Mouse (Mus musculus): ENCODE data around the gene Naa38. TPM values are rescaled to one million over a fixed set of nuclear protein-coding genes. Genes with fewer than 3 reads are reported as not detected.
A peak's percentile ranks its signal among the peaks of the same experiment; 100 is the strongest.
"Not testable (repeated sequence)": the region's sequence is repeated elsewhere in the genome, so short reads cannot be mapped to it uniquely, and the experiment has no call there.

The Naa38 gene
- total RNA-seq (2021), result 10 to 100 TPM; 79.5 to 87.9 TPM
- long read RNA-seq, experiment 1, transcript Naa38-204 (3 exons, 671 nt), result major isoform, 22 of 27 reads
- long read RNA-seq, experiment 1, partial matches to known transcripts, result 1 of 27 reads
- long read RNA-seq, experiment 1, other reads (novel, unspliced or antisense), result 0 of 27 reads
- long read RNA-seq, experiment 2, transcript Naa38-204 (3 exons, 671 nt), result major isoform, 43 of 50 reads
- long read RNA-seq, experiment 2, transcript Naa38-202 (2 exons, 404 nt), result minor isoform, 5 of 50 reads
- long read RNA-seq, experiment 2, partial matches to known transcripts, result 0 of 50 reads
- long read RNA-seq, experiment 2, other reads (novel, unspliced or antisense), result 2 of 50 reads

GRCm38 (mm10) chr11:69395235-69395633 lies at the start of gene Naa38, which contains the start of gene Cyb5d1:
Gene Naa38 (plus strand): TSS chr11:69395487.
Gene Cyb5d1 (minus strand): TSS chr11:69395631.
- intact Hi-C loops (cut with DNase I; ENCODE audit: low total_unique reads), result not testable (repeated sequence)
- peak; percentile 87 for DNase-seq

- intact Hi-C loops (cut with DNase I; ENCODE audit: low total_unique reads), result no loop called here
- DNase-seq, result no peak
Measured at GRCm38 (mm10) chr11:69346441-69346840, 48.8 kb upstream of the Naa38 start.

- intact Hi-C loops (cut with DNase I; ENCODE audit: low total_unique reads), result no loop called here
- DNase-seq, result no peak
Measured at GRCm38 (mm10) chr11:69356544-69356943, 38.7 kb upstream of the Naa38 start.

- intact Hi-C loops (cut with DNase I; ENCODE audit: low total_unique reads), result no loop called here
- peak; percentile 49 for DNase-seq
Measured at GRCm38 (mm10) chr11:69357690-69358089, 37.6 kb upstream of the Naa38 start.

- intact Hi-C loops (cut with DNase I; ENCODE audit: low total_unique reads), result no loop called here
- no peak for DNase-seq
Measured at GRCm38 (mm10) chr11:69362021-69362420, 33.3 kb upstream of the Naa38 start.

- intact Hi-C loops (cut with DNase I; ENCODE audit: low total_unique reads), result no loop called here
- DNase-seq, result no peak
Measured at GRCm38 (mm10) chr11:69362479-69362878, 32.8 kb upstream of the Naa38 start.

- no peak for DNase-seq
- intact Hi-C loops (cut with DNase I; ENCODE audit: low total_unique reads), result no loop called here
Measured at GRCm38 (mm10) chr11:69364376-69364775, 30.9 kb upstream of the Naa38 start.

- intact Hi-C loops (cut with DNase I; ENCODE audit: low total_unique reads), result no loop called here
- DNase-seq, result peak; percentile 98
Measured at GRCm38 (mm10) chr11:69364910-69365309, 30.4 kb upstream of the Naa38 start.

- peak; percentile 56 for DNase-seq
- intact Hi-C loops (cut with DNase I; ENCODE audit: low total_unique reads), result no loop called here
Measured at GRCm38 (mm10) chr11:69365722-69366121, 29.6 kb upstream of the Naa38 start.

- intact Hi-C loops (cut with DNase I; ENCODE audit: low total_unique reads), result no loop called here
- DNase-seq, result peak; percentile 97
Measured at GRCm38 (mm10) chr11:69366157-69366854, 29.0 kb upstream of the Naa38 start.

- DNase-seq, result no peak
- intact Hi-C loops (cut with DNase I; ENCODE audit: low total_unique reads), result no loop called here
Measured at GRCm38 (mm10) chr11:69366855-69367615, 28.3 kb upstream of the Naa38 start.

- intact Hi-C loops (cut with DNase I; ENCODE audit: low total_unique reads), result no loop called here
- no peak for DNase-seq
Measured at GRCm38 (mm10) chr11:69367616-69368355, 27.5 kb upstream of the Naa38 start.

GRCm38 (mm10) chr11:69368356-69369214 lies 26.7 kb upstream of the Naa38 start:
- intact Hi-C loops (cut with DNase I; ENCODE audit: low total_unique reads), result no loop called here
- DNase-seq, result peak; percentile 52

- intact Hi-C loops (cut with DNase I; ENCODE audit: low total_unique reads), result no loop called here
- DNase-seq, result no peak
Measured at GRCm38 (mm10) chr11:69369215-69369989, 25.9 kb upstream of the Naa38 start, which contains the start of gene Chd3. Gene Chd3 (minus strand): TSS chr11:69369406.

- DNase-seq, result no peak
- intact Hi-C loops (cut with DNase I; ENCODE audit: low total_unique reads), result loop anchor here (5.0 kb wide), 1 partner anchor 33 kb away; no protein-coding TSS in a partner anchor
Measured at GRCm38 (mm10) chr11:69369990-69370816, 25.1 kb upstream of the Naa38 start.

- DNase-seq, result no peak
- intact Hi-C loops (cut with DNase I; ENCODE audit: low total_unique reads), result loop anchor here (5.0 kb wide), 1 partner anchor 34 kb away; no protein-coding TSS in a partner anchor
Measured at GRCm38 (mm10) chr11:69370817-69371215, 24.5 kb upstream of the Naa38 start.

GRCm38 (mm10) chr11:69371601-69372000 lies 23.7 kb upstream of the Naa38 start:
- no peak for DNase-seq
- intact Hi-C loops (cut with DNase I; ENCODE audit: low total_unique reads), result loop anchor here (5.0 kb wide), 1 partner anchor 34 kb away; no protein-coding TSS in a partner anchor
